Mouse (Mus musculus) skeletal muscle tissue, postnatal 0 days (tissue): ENCODE data around the gene Zfp617. TPM values are rescaled to one million over a fixed set of nuclear protein-coding genes. Genes with fewer than 3 reads are reported as not detected.

Experiments
- polyA plus RNA-seq: library from polyadenylated mRNA; unstranded; fragments of >200 nt; fragmentation: Nextera tagmentation; extraction: Ambion mirVana; gene quantifications from 2 replicates; pipeline ENCODE4 v1.2.1, GENCODE M21; 2015

Gene Zfp617
- 14.0 and 14.8 TPM in 2 replicates for polyA plus RNA-seq

GRCm38 (mm10) chr8:71908309-71909261 is at the start of gene Zfp617, which contains the start of gene Zfp882:
Zfp617 (plus strand) TSS chr8:71908635.
Zfp882 (plus strand) TSS chr8:71908608.

GRCm38 (mm10) chr8:71881618-71882274 is 26.7 kb upstream of the Zfp617 start, which contains the start of gene Zfp709:
Zfp709 (plus strand) TSS chr8:71882019.

GRCm38 (mm10) chr8:71950482-71951221 is 42.2 kb downstream of the Zfp617 start, which contains the start of gene Zfp961:
Zfp961 (plus strand) TSS chr8:71951038.

Other genes with a start within 250 kb of the Zfp617 start
- gene Unc13a, start 236.9 kb upstream of the Zfp617 start, polyA plus RNA-seq = 0.12 and 0.35 TPM in 2 replicates
- 3.2 and 4.6 TPM in 2 replicates for gene Jak3, start 232.3 kb upstream of the Zfp617 start, polyA plus RNA-seq
- gene Insl3, start 219.4 kb upstream of the Zfp617 start, polyA plus RNA-seq = 0.77 and 0.85 TPM in 2 replicates
- gene B3gnt3, start 206.8 kb upstream of the Zfp617 start, polyA plus RNA-seq = 4.2 and 4.9 TPM in 2 replicates
- gene Fcho1, start 182.9 kb upstream of the Zfp617 start, polyA plus RNA-seq = 0.53 and 1.9 TPM in 2 replicates
- 2.7 and 2.8 TPM in 2 replicates for gene Zfp709, start 26.6 kb upstream of the Zfp617 start, polyA plus RNA-seq
- gene Zfp882, start within 50 bp of the Zfp617 start, polyA plus RNA-seq = 1.9 TPM in 2 replicates
- 4.9 and 5.2 TPM in 2 replicates for gene Zfp961, start 42.4 kb downstream of the Zfp617 start, polyA plus RNA-seq
- gene Cyp4f18, start 101.0 kb downstream of the Zfp617 start, polyA plus RNA-seq = 0.60 and 0.94 TPM in 2 replicates
- gene Olfr372, start 132.6 kb downstream of the Zfp617 start, polyA plus RNA-seq = not detected in 2 replicates
- not detected in 2 replicates for gene Olfr373, start 174.5 kb downstream of the Zfp617 start, polyA plus RNA-seq
- gene Olfr374, start 198.4 kb downstream of the Zfp617 start, polyA plus RNA-seq = not detected in 2 replicates
- 177 and 260 TPM in 2 replicates for gene Tpm4, start 226.3 kb downstream of the Zfp617 start, polyA plus RNA-seq